Mouse (Mus musculus) neural tube, embryonic 12.5 days (tissue): ENCODE results near the gene Spsb2. TPM values are rescaled to one million over a fixed set of nuclear protein-coding genes. Genes with fewer than 3 reads are reported as not detected.
A peak's percentile ranks its signal among the peaks of the same experiment; 100 is the strongest.
"Not testable (repeated sequence)": the region's sequence is repeated elsewhere in the genome, so short reads cannot be mapped to it uniquely, and the experiment has no call there.

Experiments used
- ATAC-seq: fragments of 200-750 bp; cut with Nextera tagmentation; 2 replicates; pipeline ENCODE4 v1.8.0; 2017; ENCODE audit warnings: low read depth, mild to moderate bottlenecking, moderate TSS enrichment, moderate library complexity; ENCODE audit not compliant: low FRiP score
- H3K27ac ChIP-seq: fragments of 300-500 bp; sonication (generic); 2 replicates; pipeline ENCODE4 v1.5.1; 2016
- H3K27me3 ChIP-seq: fragments of 300-500 bp; sonication (generic); replicated peaks from 2 replicates; pipeline ENCODE4 v1.6.1; 2016; ENCODE audit warnings: mild to moderate bottlenecking
- H3K36me3 ChIP-seq: fragments of 300-500 bp; sonication (generic); 2 replicates; pipeline ENCODE4 v1.6.1; 2016; ENCODE audit warnings: mild to moderate bottlenecking
- H3K4me1 ChIP-seq: fragments of 300-500 bp; sonication (generic); 2 replicates; pipeline ENCODE4 v1.6.1; 2016
- H3K4me2 ChIP-seq: fragments of 300-500 bp; sonication (generic); replicated peaks from 2 replicates; pipeline ENCODE4 v1.6.1; 2016; ENCODE audit warnings: mild to moderate bottlenecking
- H3K4me3 ChIP-seq: fragments of 300-500 bp; sonication (generic); 2 replicates; pipeline ENCODE4 v1.5.1; 2016
- H3K9ac ChIP-seq: fragments of 300-500 bp; sonication (generic); 2 replicates; pipeline ENCODE4 v1.6.1; 2016; ENCODE audit warnings: mild to moderate bottlenecking
- H3K9me3 ChIP-seq: fragments of 300-500 bp; sonication (generic); 2 replicates; pipeline ENCODE4 v1.6.1; 2016; ENCODE audit warnings: mild to moderate bottlenecking
- WGBS: fragments of 180-500 bp; shearing (Covaris S2); methylation state at CpG from one replicate; pipeline ENCODE4 v1.1.7; 2016; 5-methylcytosine and 5-hydroxymethylcytosine counted together
- polyA plus RNA-seq: library from polyadenylated mRNA; unstranded; fragments of >200 nt; fragmentation: Nextera tagmentation; extraction: Ambion mirVana; gene quantifications from 2 replicates; pipeline ENCODE4 v1.2.1, GENCODE M21; 2016

Spsb2 gene
- polyA plus RNA-seq, 1 experiment from 2014 or later, result 8.5 TPM

GRCm38 (mm10) chr6:124828868-124829798 lies 20.7 kb downstream of the Spsb2 start, which contains the start of the genes Usp5 and Cdca3:
Gene Usp5 (minus strand): TSS chr6:124829484.
Gene Cdca3 (plus strand): TSS chr6:124829547.
- whole genome bisulfite sequencing, result under 1% methylated on average over 55 of the region's 55 CpGs

DNA sequence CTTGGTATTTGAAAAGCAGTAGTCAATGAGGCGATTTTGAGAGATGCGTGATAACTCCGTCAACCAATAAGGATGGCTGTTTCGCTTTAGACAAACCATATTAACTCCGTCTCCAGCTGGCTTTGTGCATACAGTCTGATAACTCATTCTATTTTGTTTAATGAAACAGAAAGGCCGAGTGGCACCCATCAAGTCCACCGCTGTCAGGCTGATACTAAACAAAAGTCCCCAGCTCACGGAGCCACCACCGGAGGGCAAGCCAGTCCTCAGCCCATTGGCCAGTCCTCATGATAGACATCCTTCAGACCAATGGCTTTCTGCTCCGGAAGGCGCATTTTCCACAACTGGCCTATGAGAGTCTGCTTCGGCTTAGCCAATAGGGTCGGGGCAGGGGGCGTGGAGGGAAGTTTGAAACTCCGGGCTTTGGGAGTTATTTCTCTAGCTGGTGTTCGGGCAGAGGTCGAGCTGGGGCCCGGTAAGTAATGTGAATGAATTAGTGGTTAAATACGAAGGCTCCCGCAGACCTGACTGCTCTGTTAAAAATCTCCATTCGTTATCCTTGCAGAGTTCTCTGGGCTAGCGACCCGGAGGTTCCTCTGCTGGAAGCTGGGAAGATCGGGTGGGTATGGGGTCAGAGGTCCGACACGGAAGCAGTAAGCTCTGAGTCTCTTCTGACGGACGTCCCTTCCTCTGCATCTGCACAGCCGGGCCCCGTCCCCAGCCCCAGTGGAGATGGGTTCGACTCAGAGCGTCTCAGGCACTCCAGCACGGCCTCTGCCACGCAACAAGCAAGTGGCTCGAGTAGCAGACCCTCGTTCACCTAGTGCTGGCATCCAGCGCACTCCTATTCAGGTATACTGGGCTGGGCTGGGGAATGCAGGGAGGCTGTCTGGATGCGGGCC lies 21.6 kb downstream of the Spsb2 start:
- H3K9ac ChIP-seq, result peak overlapping the region; percentile 69
- H3K27me3 ChIP-seq, result no peaks in the 10 kb centered on the region
- under 1% methylated on average over 38 of the region's 38 CpGs for WGBS
- ATAC-seq, result peak; percentile 91
- peaks cover 18% of the 10 kb centered on the region for H3K4me1 ChIP-seq
- no peaks in the 10 kb centered on the region for H3K9me3 ChIP-seq
- H3K27ac ChIP-seq, result peak overlapping the region; percentile 47; the same call in 1 of the 2 replicates
- peak overlapping the region; percentile 61 for H3K4me3 ChIP-seq
- peak overlapping the region; percentile 85 for H3K4me2 ChIP-seq
- peaks cover 39% of the 10 kb centered on the region for H3K36me3 ChIP-seq

More at GRCm38 (mm10) chr6:124828868-124829798, 20.7 kb downstream of the Spsb2 start, which contains the start of the genes Usp5 and Cdca3:
- Histone ChIP-seq H3K36me3 (peaks cover 46% of the 10 kb centered on the region), H3K9me3 (no peaks in the 10 kb centered on the region), H3K9ac (peak within 1 kb of the TSS; percentile 69), H3K4me2 (peak within 1 kb of the TSS; percentile 85), H3K27me3 (no peaks in the 10 kb centered on the region), H3K27ac (peak within 1 kb of the TSS; percentile 47; the same call in 1 of the 2 replicates), H3K4me3 (peak within 1 kb of the TSS; percentile 61), H3K4me1 (peaks cover 18% of the 10 kb centered on the region)
- ATAC-seq, result peak; percentile 97

DNA sequence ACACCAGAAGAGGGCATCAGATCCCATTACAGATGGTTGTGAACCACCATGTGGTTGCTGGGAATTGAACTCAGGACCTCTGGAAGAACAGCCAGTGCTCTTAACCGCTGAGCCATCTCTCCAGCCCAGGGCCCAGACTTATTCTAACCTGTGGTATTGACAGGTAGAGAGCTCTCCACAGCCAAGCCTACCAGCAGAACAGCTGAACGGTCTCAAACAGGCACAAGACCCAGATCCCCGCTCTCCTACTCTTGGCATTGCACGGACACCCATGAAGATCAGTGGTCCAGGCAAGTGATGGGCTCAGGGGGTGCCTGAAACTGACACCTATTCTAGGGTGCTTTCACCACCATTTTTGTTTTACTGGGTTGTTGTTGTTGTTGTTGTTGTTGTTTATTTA lies 22.7 kb downstream of the Spsb2 start:
- 93% methylated on average over 4 of the region's 4 CpGs for WGBS
- H3K9me3 ChIP-seq, ATAC-seq, H3K4me3 ChIP-seq, H3K27me3 ChIP-seq, H3K27ac ChIP-seq: not testable (repeated sequence)
- peaks cover 22% of the 10 kb centered on the region for H3K4me1 ChIP-seq
- peak overlapping the region; percentile 33; the same call in 1 of the 2 replicates for H3K9ac ChIP-seq
- H3K36me3 ChIP-seq, result peaks cover 27% of the 10 kb centered on the region
- peak overlapping the region; percentile 85 for H3K4me2 ChIP-seq

- H3K4me1 ChIP-seq, result peaks cover 22% of the 10 kb centered on the region
- H3K27ac ChIP-seq, result no peak overlapping the region
- WGBS, result 94% methylated on average over 8 of the region's 8 CpGs
- H3K4me2 ChIP-seq, result peak overlapping the region; percentile 85
- ATAC-seq, result no peak
- H3K27me3 ChIP-seq, result no peaks in the 10 kb centered on the region
- no peaks in the 10 kb centered on the region for H3K9me3 ChIP-seq
- H3K4me3 ChIP-seq, result no peak overlapping the region
- H3K9ac ChIP-seq, result no peak overlapping the region
- H3K36me3 ChIP-seq, result peaks cover 25% of the 10 kb centered on the region; the same call in 1 of the 2 replicates
Measured at GRCm38 (mm10) chr6:124831649-124832048, 23.2 kb downstream of the Spsb2 start.

DNA sequence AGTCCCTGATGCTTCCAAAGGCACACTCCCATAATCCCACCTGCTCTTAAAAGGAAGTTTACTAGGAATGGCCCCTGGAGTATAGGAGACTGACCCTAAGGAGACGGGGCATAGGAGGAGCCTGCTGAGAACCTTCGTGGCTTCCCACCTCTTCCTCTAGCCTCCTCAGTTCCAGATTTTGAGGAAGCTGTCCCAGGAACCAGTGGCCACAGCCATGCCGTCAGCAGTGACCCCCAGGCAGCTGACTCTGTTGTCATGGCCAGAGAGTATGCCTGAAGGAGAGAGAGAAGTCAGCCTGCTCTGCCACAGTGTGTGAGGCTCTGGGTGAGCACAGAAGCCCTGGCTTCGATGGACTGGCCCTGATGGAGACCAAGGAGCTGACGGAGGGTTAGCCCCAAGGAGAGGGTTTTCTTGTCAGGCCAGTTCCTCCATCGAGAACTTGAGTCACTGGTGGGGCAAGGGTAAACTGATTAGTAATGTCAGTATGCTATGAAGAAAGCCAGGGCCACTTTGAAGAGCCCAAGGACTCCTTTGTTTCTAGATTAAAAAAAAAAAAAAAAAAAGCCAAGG lies 26.1 kb downstream of the Spsb2 start:
- H3K4me1 ChIP-seq, result peaks cover 14% of the 10 kb centered on the region
- no peak for ATAC-seq
- no peak overlapping the region for H3K27ac ChIP-seq
- H3K4me2 ChIP-seq, result no peak overlapping the region
- H3K9ac ChIP-seq, result no peak overlapping the region
- 88% methylated on average over 6 of the region's 6 CpGs for WGBS
- H3K4me3 ChIP-seq, result no peak overlapping the region
- H3K36me3 ChIP-seq, result peaks cover 20% of the 10 kb centered on the region; the same call in 1 of the 2 replicates
- 0 out of 2 replicates have a peak, but pooled peaks cover 4% of the 10 kb centered on the region for H3K27me3 ChIP-seq
- H3K9me3 ChIP-seq, result no peaks in the 10 kb centered on the region

GRCm38 (mm10) chr6:124835531-124835930 lies 27.1 kb downstream of the Spsb2 start:
- WGBS, result 51% methylated on average over 10 of the region's 10 CpGs
- H3K4me3 ChIP-seq, result no peak overlapping the region
- peaks cover 20% of the 10 kb centered on the region; the same call in 1 of the 2 replicates for H3K36me3 ChIP-seq
- ATAC-seq, result no peak
- no peak overlapping the region for H3K27ac ChIP-seq
- no peaks in the 10 kb centered on the region for H3K9me3 ChIP-seq
- peaks cover 20% of the 10 kb centered on the region for H3K4me1 ChIP-seq
- no peak overlapping the region for H3K9ac ChIP-seq
- 0 out of 2 replicates have a peak, but pooled peaks cover 6% of the 10 kb centered on the region for H3K27me3 ChIP-seq
- H3K4me2 ChIP-seq, result no peak overlapping the region

DNA sequence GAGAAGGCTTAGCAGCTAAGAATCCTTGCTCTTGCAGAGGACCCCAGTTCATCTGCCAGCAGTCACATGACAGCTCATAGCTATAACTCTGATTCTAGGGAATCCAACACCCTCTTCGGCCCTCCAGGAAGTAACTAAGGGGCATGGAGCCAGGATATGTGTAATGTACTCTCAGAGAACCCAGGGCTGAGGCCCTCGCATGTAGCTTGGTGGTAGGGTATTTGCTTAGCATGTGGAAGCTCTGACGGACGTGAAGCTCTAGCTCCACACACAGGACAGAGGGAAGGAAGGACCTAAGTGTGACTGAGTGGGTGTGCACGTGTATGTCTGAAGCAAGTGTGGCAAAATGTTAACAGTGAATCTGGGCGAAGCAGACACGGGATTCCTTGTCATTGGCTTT lies 27.9 kb downstream of the Spsb2 start:
- Histone ChIP-seq H3K4me1 (peaks cover 16% of the 10 kb centered on the region), H3K36me3 (peaks cover 23% of the 10 kb centered on the region), H3K27me3 (0 out of 2 replicates have a peak, but pooled peaks cover 6% of the 10 kb centered on the region), H3K4me2 (no peak overlapping the region), H3K9me3 (no peaks in the 10 kb centered on the region), H3K4me3 (no peak overlapping the region), H3K9ac (no peak overlapping the region), H3K27ac (no peak overlapping the region; the same call in 1 of the 2 replicates)
- ATAC-seq, result no peak
- 84% methylated on average over 7 of the region's 7 CpGs for WGBS

- H3K27me3 ChIP-seq, result 0 out of 2 replicates have a peak, but pooled peaks cover 6% of the 10 kb centered on the region
- no peaks in the 10 kb centered on the region for H3K9me3 ChIP-seq
- H3K9ac ChIP-seq, result peak overlapping the region; percentile 38; the same call in 1 of the 2 replicates
- WGBS, result 15% methylated on average over 8 of the region's 8 CpGs
- no peak overlapping the region for H3K27ac ChIP-seq
- peak; percentile 22; the same call in 1 of the 2 replicates for ATAC-seq
- H3K36me3 ChIP-seq, result peaks cover 8% of the 10 kb centered on the region
- peaks cover 16% of the 10 kb centered on the region for H3K4me1 ChIP-seq
- H3K4me3 ChIP-seq, result no peak overlapping the region
- H3K4me2 ChIP-seq, result peak overlapping the region; percentile 28
Measured at GRCm38 (mm10) chr6:124839805-124840204, 31.3 kb downstream of the Spsb2 start.

DNA sequence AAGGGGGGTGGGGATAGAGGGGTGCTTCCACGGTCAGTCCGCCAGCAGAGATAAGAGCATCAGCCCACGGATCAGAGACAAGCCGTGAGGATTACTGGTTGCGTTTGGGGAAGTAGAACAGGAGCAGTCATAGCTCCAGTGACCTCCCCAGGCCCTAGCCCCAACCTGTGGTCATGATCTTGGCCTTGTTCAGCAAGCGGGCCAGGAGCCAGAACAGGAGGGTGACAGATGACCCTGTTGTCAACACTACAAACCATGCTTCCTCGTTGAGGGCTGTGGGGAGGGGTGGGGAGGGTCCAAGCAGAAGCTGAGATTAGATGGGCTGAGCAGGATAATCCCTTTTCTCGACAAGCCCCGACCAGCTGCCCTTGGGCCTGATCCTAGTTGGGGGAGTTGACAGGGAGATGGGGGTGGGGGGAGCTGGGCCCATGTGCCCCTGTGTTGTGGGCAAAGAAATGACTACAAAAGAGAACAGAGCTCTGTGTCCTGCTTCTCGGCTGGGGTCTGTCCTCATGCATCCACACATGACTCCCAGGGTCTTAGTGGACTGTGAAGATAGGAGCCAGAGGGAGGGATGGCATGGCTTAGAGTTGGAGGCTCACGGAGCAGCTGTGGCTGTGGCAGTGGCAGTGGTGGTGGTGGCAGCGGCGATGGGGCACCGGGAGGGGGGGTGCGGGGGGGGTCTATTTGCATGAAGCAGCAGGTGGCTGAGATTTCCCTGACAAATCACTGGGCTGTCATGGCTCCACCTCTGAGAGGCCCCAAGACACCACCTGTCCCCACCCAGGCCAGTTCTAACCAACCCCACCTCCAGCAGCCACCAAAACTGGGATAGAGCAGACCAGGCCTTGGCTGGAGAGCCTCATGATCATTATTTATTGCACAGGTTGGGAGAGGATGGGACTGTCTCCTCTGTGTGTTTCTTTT lies 32.0 kb downstream of the Spsb2 start, which contains the start of gene Gnb3:
Gene Gnb3, minus strand, starts transcription at position 35 of the 927 bp plus-strand sequence.
- Histone ChIP-seq H3K9ac (peak within 1 kb of the TSS; percentile 38; the same call in 1 of the 2 replicates), H3K4me3 (no peak within 1 kb of the TSS), H3K36me3 (peaks cover 8% of the 10 kb centered on the region), H3K4me2 (peak within 1 kb of the TSS; percentile 28), H3K27me3 (0 out of 2 replicates have a peak, but pooled peaks cover 6% of the 10 kb centered on the region), H3K4me1 (peaks cover 14% of the 10 kb centered on the region), H3K27ac (no peak within 1 kb of the TSS), H3K9me3 (no peaks in the 10 kb centered on the region)
- ATAC-seq, result peak; percentile 27; the same call in 1 of the 2 replicates
- WGBS, result 42% methylated on average over 15 of the region's 15 CpGs

- peak; percentile 89 for ATAC-seq
- Histone ChIP-seq H3K9me3 (no peaks in the 10 kb centered on the region), H3K4me2 (0 out of 2 replicates have a peak overlapping the region, but pooled peaks have one; percentile 17), H3K4me3 (no peak overlapping the region), H3K27ac (no peak overlapping the region), H3K4me1 (no peaks in the 10 kb centered on the region), H3K27me3 (no peaks in the 10 kb centered on the region), H3K36me3 (peaks cover 11% of the 10 kb centered on the region; the same call in 1 of the 2 replicates), H3K9ac (no peak overlapping the region)
- 9% methylated on average over 9 of the region's 9 CpGs for WGBS
Measured at GRCm38 (mm10) chr6:124847305-124847704, 38.8 kb downstream of the Spsb2 start.
